ENCODE assay signal across 10 mouse cellular contexts in the genomic region with DNA sequence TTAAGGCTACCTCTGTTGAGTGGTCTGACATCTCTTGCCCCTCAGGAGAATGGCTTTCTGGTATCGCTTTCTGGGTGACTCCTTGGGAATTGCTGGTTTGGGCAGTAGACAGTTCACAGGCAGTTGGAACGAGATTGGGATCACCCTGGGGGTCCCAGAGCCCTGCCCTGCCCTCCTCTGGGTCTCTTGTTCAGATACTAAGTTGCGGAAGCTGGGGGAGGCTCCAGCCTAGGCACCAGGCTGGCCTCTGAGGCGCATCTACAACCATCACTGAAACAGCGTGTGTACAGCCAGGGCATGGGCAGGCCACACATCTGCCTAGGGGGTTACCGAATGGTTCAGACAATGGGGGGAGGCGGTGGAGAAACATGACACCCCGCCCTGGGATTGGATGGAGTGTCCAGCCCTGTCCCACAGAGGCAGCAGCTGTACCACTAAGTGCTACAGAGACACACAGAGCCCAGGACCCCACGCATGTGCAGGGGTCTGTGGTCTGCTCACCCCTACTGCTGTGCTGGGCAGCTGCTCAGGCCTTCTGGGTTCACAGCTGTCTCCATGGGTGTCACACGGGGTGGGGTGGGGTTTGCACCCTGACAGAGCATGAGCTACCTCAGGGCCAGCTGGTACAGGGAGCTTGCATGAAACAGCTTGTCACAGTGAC. TPM values are rescaled to one million over a fixed set of nuclear protein-coding genes. Genes with fewer than 3 reads are reported as not detected.
A peak's percentile ranks its signal among the peaks of the same experiment; 100 is the strongest.
DNase-seq lines count a peak whose midpoint lies in the region; ATAC-seq lines count a peak whose summit lies in the region.
"Had no signal": no experiment of that assay in that cellular context is flagged by ENCODE, and none has a peak within 500 bp of the region (broad histone marks: within the 10 kb centered on the region; RNA-seq: fewer than 3 reads in every experiment).

No protein-coding gene starts in this region.

- H3K4me1 ChIP-seq in hindbrain, embryonic 11.5 days (replicated peaks; ENCODE audit: control insufficient read depth, insufficient read depth, low read length), result peaks cover 30% of the 10 kb centered on the region
- H3K4me1 ChIP-seq in hindbrain, embryonic 13.5 days (replicated peaks), result peaks cover 89% of the 10 kb centered on the region
- H3K4me1 ChIP-seq in embryonic facial prominence, embryonic 13.5 days, result peaks cover 50% of the 10 kb centered on the region

- 0 out of 2 replicates have a peak, but pooled peaks have one; percentile 26 for ATAC-seq in hindbrain, embryonic 11.5 days (ENCODE audit: low FRiP score)
- ATAC-seq in hindbrain, embryonic 13.5 days (ENCODE audit: low FRiP score), result no peak
- ATAC-seq in embryonic facial prominence, embryonic 13.5 days (ENCODE audit: insufficient number of reproducible peaks, insufficient read depth, low FRiP score, low TSS enrichment, low read depth), result 0 out of 2 replicates have a peak, but pooled peaks have one; percentile 50

- no peak overlapping the region for H3K4me2 ChIP-seq in hindbrain, embryonic 11.5 days (replicated peaks; ENCODE audit: low read depth, low read length)
- no peak overlapping the region for H3K4me2 ChIP-seq in hindbrain, embryonic 13.5 days
- peak overlapping the region; percentile 14; the same call in 1 of the 2 replicates for H3K4me2 ChIP-seq in embryonic facial prominence, embryonic 13.5 days
- H3K4me2 ChIP-seq: liver, embryonic 11.5 days had no signal

- no peaks in the 10 kb centered on the region for H3K36me3 ChIP-seq in hindbrain, embryonic 11.5 days (ENCODE audit: control insufficient read depth, insufficient read depth, low read length)
- H3K36me3 ChIP-seq in hindbrain, embryonic 13.5 days, result no peaks in the 10 kb centered on the region
- no peaks in the 10 kb centered on the region for H3K36me3 ChIP-seq in embryonic facial prominence, embryonic 13.5 days

- no peak overlapping the region for H3K4me3 ChIP-seq in hindbrain, embryonic 11.5 days (ENCODE audit: low read depth, low read length)
- no peak overlapping the region for H3K4me3 ChIP-seq in hindbrain, embryonic 13.5 days
- H3K4me3 ChIP-seq in embryonic facial prominence, embryonic 13.5 days, result no peak overlapping the region

- WGBS in hindbrain, embryonic 11.5 days, result 13% methylated on average over 10 of the region's 10 CpGs
- WGBS in hindbrain, embryonic 13.5 days, result 24% methylated on average over 10 of the region's 10 CpGs
- 13% methylated on average over 10 of the region's 10 CpGs for WGBS in embryonic facial prominence, embryonic 13.5 days

- peaks cover 3% of the 10 kb centered on the region; the same call in 1 of the 2 replicates for H3K27me3 ChIP-seq in hindbrain, embryonic 11.5 days (ENCODE audit: control insufficient read depth, insufficient read depth, low read length)
- peaks cover 34% of the 10 kb centered on the region for H3K27me3 ChIP-seq in hindbrain, embryonic 13.5 days
- H3K27me3 ChIP-seq in embryonic facial prominence, embryonic 13.5 days, result peaks cover 56% of the 10 kb centered on the region

- H3K9ac ChIP-seq in hindbrain, embryonic 11.5 days (ENCODE audit: low read depth, low read length), result no peak overlapping the region
- H3K9ac ChIP-seq in hindbrain, embryonic 13.5 days, result no peak overlapping the region; the same call in 1 of the 2 replicates
- peak overlapping the region; percentile 46; the same call in 1 of the 2 replicates for H3K9ac ChIP-seq in embryonic facial prominence, embryonic 13.5 days

- H3K9me3 ChIP-seq in hindbrain, embryonic 11.5 days (ENCODE audit: control insufficient read depth, low read length), result no peaks in the 10 kb centered on the region
- H3K9me3 ChIP-seq in hindbrain, embryonic 13.5 days, result no peaks in the 10 kb centered on the region
- H3K9me3 ChIP-seq in embryonic facial prominence, embryonic 13.5 days, result no peaks in the 10 kb centered on the region

- peak; percentile 67 for DNase-seq in hindbrain, embryonic 11.5 days (ENCODE audit: low spot score)
- DNase-seq in NIH3T3 (ENCODE audit: low read depth), result peak; percentile 19
- peak; percentile 82 for DNase-seq in mesoderm, embryonic 11.5 days (ENCODE audit: low read depth, low spot score)
- no peak for DNase-seq in right cerebral cortex, adult 2 months (ENCODE audit: low spot score in 2 of 2)
- no peak for DNase-seq in MN1 (ENCODE audit: low spot score)
- DNase-seq in urinary bladder, postnatal 4 days (ENCODE audit: low spot score in 2 of 2), result no peak
- DNase-seq: kidney, adult 18-20 months had no signal

- H3K27ac ChIP-seq in hindbrain, embryonic 11.5 days (ENCODE audit: low read depth, low read length), result 0 out of 2 replicates have a peak overlapping the region, but pooled peaks have one; percentile 21
- H3K27ac ChIP-seq in hindbrain, embryonic 13.5 days, result no peak overlapping the region
- peak overlapping the region; percentile 57 for H3K27ac ChIP-seq in embryonic facial prominence, embryonic 13.5 days

RNA-seq across cellular contexts. Expression of a gene that starts 15.9 kb away (rescaled TPM):
- 2.5 and 3.6 TPM in 2 replicates for polyA plus RNA-seq in hindbrain, embryonic 11.5 days (2014; fragmentation: Nextera tagmentation; extraction: Ambion mirVana)
- polyA plus RNA-seq in hindbrain, embryonic 13.5 days (2015; fragmentation: Nextera tagmentation; extraction: Ambion mirVana), result 4.8 and 5.2 TPM in 2 replicates
- 0.25 and 0.38 TPM in 2 replicates for polyA plus RNA-seq in embryonic facial prominence, embryonic 13.5 days (2015; fragmentation: Nextera tagmentation; extraction: Ambion mirVana)

RNA-seq across cellular contexts. Expression of a gene that starts 50.9 kb away (rescaled TPM):
- 305 and 319 TPM in 2 replicates for polyA plus RNA-seq in hindbrain, embryonic 11.5 days (2014; fragmentation: Nextera tagmentation; extraction: Ambion mirVana)
- polyA plus RNA-seq in hindbrain, embryonic 13.5 days (2015; fragmentation: Nextera tagmentation; extraction: Ambion mirVana), result 113 and 126 TPM in 2 replicates
- 227 and 258 TPM in 2 replicates for polyA plus RNA-seq in embryonic facial prominence, embryonic 13.5 days (2015; fragmentation: Nextera tagmentation; extraction: Ambion mirVana)

Comparison
In these comparisons a context has a peak if more than half of its experiments do, and no peak if none do; other contexts are left out.
1. DNase-seq: peak in hindbrain, embryonic 11.5 days (single experiment), NIH3T3 (single experiment) and mesoderm, embryonic 11.5 days (single experiment); none in right cerebral cortex, adult 2 months (0 of 2), MN1 (single experiment) and urinary bladder, postnatal 4 days (0 of 2).